Mouse (Mus musculus) kidney, postnatal 36 days (tissue): Measurements from ENCODE around the gene Tacc2.
"Not testable (repeated sequence)": the region's sequence is repeated elsewhere in the genome, so short reads cannot be mapped to it uniquely, and the experiment has no call there.

ENCODE experiments used
- DNase-seq, 2 experiments: peaks; one replicate each; pipeline ENCODE4 v3.0.0; 2021 to 2022; ENCODE audit warnings: mixed read lengths in 2 of 2

Gene Tacc2

DNA sequence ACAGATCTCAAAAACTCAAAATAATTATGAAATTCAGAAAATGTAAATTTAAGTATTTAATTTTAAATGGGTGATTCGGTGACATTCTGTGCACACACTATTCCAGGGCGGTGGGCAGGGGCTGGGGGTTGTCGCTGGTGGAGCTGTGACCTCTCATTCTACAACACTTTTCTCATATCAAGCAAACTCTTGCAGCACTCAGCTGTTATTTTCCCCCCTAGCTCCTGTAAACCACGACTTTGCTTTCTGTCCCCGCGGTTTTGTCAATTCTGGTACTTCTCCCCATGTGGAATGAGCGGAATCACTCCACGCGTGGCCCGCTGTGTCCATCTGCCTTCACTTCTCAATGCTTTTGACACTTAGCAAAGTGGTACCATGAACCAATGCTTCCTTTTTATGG, 3.5 kb upstream of the Tacc2 start:
- DNase-seq, result no peak

DNA sequence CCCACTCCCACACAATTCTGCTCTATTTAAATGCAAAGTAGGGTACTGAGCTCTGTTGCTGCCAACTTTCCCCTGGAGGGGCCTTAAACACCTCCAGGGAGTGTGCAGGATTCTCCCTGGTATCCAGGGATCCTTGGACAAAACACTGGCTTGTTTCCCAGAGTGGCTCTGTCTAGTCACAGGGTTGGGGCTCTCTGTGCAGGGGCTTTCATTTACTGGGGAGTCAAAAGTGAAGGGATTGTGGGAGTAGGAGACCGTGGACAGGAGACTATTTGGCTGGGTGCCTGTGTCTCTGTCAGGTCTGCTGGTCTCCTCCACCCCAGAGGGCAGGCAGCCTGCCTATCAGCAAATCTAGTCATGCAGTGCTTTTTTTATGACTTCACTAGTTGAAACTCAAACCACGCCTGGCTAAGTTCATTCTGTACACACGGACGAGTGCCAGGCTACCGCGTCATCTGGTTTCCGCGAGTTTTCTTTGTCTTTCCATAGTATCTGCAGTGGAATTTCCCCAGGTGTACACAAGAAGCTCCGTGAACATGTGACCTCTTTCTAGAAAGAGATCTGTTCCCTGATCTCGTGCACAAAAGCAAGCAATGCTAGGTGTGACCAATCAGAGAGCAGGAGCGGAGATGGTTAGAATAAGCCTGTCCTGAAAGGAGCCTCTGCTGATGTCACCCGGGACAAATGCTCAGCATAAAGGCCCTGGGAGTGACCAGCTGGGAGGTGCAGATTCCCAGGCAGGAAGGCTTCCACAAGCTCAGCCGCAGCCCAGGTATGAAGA, 2.8 kb upstream of the Tacc2 start:
- peak; percentile 81 to 85 for DNase-seq

DNA sequence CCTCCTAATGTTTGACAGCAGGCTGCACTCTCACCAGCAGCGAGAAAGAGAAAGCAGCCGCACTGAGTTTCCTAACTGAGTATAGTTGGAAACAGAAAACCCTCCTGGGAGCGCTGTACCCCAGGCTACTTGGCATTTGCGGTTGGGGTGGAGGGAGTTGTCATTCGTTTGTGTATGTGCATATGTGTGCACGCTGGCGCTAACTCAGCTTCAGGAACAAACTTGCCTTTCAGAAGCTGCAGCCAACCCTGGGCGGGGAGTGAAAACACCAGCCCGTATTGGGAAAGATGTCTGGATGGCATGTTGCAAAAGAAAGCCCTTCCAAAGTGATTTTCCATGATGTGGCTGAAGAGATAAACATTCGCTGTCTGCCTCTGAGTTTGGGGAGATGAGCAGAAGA, 257 bp upstream of the Tacc2 start:
- peak; percentile 31 to 56 for DNase-seq

DNA sequence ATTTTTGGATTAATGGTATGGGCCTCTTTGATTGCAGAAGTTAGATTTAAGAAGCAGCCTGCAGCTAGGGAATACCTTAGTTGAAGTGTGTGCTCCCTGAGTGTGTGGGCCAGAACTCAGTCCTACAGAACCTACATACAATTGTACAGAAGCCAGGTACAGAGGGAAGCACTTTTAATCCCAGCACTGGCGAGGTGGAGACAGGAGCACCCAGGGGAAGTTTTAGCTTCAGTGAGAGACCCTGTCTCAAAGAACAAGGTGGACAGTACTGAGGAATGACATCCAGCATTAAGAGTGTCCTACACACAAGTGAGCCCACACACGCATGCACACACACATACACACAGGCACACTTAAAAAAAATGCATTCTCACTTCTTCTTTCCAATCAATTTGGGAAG, 828 bp downstream of the Tacc2 start:
- DNase-seq, result no peak

GRCm38 (mm10) chr7:130578607-130579006, 1.4 kb downstream of the Tacc2 start:
- no peak for DNase-seq

- no peak for DNase-seq
Observed at GRCm38 (mm10) chr7:130586521-130587072, 9.4 kb downstream of the Tacc2 start.

DNA sequence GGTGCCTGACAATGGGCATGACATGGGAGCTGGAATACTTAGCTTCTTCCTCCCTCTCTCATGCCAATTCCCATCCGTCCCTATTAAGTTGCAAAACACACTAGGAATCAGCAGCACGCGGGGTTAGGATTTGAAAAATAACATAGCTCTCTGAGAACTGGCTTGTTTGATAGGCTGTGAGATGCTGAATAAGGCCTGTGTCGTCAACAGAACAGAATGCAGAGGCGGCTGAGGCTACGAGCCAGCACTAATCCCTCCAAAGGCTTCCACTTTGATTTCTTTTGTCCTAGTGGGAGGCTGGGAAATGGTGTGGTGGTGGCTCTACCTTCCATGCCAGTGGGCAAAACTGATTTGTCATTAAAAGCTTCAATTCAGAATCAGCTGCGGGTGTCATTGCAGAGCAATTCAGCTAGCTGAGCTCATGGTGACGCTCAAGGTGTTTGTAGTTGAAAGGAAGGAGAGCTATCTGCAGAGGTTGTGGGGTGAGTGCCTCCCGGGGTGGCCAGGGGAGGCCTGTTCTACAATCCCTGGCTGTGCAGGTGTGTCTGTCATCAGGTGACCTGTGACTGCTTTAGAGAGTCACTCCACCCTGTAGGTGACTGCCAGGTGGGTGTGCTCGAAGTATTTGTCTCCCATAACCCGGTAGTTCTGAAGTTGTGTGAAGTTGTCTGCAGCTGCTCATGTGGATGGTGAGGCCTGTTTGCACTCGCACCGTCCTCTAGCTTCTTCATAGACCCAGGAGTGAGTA, 13.0 kb downstream of the Tacc2 start:
- DNase-seq, result no peak

DNA sequence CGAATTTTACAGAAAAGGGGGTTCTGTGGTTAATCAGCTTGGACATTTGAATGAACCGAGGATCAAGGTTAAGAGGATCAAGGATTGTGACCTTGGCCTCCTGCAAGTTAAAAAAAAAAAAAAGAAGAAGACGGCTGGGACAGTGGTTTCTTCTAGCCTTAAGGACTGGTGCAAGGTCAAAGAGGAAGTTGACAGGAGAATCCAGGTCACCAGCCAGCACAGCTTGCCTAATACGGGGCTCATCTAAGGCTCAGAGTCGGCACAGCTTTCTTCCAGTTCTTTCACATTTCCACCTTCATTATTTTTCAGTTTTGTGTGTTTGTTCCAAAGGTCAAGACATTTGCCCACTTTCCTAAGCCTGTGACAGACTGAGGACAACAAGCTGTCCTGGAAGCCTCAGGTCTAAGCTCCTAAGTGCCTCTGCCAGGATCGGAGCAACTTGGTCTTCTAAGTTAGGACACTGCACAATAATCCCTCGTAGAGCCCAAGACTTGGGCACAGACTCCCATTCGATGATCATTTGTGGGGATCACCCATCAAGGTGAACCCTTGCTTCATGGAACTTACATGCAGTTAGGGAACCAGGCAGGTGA, 13.7 kb downstream of the Tacc2 start:
- no peak for DNase-seq

- DNase-seq, result not testable (repeated sequence)
Observed at GRCm38 (mm10) chr7:130592975-130593374, 15.7 kb downstream of the Tacc2 start.

DNA sequence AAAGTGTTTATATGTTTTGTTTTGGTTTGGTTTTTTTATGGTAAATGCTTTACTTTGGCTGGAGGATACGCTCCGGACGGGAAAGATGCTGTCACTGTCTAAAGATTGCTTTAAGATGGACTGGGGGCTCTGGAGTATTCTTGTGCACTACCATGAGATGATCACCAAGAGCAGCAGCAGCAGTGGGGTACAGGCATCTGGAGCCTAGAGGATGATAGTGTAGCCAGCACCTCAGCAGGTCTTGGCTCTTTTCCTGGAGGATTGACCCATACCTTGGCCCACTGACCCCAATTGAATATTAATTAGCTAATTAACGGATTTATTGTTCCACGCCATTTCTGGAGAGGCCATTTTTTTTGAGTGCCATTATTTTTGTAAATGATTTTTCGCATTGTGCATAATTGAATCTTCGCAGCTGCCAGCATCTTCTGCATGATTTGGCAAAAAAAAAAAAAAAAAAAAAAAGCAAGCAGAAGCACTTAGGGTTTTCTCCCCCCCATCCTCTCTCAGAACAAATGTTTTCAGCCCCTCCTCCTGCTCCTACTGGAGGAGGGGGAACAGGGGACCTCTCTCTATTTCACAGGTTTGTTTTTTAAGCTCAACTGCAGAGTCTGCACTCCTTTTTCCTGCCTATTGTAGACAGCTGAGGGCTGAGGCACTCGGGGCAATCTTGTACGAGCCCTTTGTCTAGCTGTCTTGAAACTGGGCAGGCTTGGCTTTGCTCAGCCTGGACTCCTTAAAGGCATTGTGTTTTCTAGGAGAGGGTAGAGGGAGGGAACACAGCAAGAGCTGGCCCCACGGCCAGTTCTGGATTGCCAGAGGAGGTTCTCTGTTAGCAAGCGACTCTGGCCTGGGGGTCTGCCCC, 16.4 kb downstream of the Tacc2 start:
- peak in 1 of 2 experiments; percentile 41 for DNase-seq

DNA sequence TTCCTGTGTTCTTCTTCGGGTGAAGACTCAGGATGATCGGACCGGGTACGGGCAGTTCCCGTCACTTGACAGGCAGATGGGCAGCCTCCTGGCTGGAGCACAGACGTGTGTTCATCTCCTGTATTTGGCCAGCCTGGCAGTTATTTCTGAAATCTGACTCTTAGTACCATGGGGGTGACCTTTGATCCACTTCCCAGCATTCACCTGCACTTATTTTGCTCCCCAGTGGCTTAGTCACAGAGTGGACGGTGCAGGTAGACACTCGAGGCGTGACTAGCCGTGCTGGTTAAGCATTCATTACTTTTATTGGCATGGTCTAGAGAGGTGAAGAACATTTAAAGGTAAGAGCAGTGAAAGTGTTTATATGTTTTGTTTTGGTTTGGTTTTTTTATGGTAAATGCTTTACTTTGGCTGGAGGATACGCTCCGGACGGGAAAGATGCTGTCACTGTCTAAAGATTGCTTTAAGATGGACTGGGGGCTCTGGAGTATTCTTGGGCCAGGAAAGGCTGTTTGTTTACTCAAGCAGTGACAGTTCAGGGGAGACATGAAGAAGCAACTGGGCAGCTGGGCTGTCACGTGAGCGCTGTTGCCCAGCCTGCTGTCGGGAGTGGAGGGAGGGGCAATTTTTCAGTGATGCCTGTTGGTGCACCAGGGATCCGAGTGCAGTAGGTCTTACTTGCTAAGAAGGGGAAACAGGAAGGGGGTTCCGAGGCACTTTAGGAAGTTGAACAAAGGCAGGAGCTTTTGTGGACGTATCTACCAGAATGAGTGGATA, 19.0 kb downstream of the Tacc2 start:
- peak; percentile 77 to 85 for DNase-seq

GRCm38 (mm10) chr7:130597546-130597945, 20.3 kb downstream of the Tacc2 start:
- DNase-seq, result no peak

- DNase-seq, result peak in 1 of 2 experiments; percentile 22
Observed at GRCm38 (mm10) chr7:130600074-130600473, 22.8 kb downstream of the Tacc2 start.

DNA sequence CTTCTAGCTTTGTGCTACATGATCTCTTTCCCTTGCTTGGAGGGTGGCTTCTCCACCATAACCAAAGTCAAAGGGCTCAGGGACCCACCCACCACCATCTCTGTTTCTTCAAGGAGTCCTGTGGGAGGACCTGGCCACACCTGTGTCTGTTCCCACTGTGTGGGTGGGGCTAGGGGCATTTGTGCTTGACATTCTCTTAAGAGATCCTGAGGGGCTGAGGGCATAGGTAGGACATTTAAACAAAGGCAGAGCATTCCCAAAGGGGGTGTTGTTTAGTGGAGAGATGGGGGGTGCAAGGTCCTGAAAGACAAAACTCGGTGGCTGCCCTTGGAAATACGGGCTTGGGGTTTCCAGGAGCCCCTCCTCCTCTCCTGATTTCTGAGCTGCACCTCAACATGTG, 23.3 kb downstream of the Tacc2 start:
- no peak for DNase-seq

- no peak for DNase-seq
Observed at GRCm38 (mm10) chr7:130602804-130603203, 25.6 kb downstream of the Tacc2 start.

DNA sequence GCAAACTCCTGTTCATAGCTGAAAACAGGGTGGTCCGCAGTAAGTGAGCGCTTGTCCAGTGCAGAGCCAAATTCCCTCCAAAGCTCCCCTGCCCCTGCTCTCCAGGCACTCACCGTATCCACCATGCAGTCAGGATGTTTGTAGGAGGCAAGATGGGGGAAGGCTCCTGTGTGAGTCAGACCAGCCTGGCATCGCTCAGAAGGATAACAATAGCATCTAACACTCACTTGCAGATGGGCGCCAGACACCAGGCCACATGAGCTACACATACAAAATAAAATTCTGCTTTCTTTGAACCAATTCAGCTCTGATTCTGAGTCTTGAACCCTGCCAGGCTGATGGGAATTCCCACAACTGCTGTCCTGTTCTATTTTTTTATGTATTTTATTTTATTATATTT, 26.3 kb downstream of the Tacc2 start:
- no peak for DNase-seq

DNA sequence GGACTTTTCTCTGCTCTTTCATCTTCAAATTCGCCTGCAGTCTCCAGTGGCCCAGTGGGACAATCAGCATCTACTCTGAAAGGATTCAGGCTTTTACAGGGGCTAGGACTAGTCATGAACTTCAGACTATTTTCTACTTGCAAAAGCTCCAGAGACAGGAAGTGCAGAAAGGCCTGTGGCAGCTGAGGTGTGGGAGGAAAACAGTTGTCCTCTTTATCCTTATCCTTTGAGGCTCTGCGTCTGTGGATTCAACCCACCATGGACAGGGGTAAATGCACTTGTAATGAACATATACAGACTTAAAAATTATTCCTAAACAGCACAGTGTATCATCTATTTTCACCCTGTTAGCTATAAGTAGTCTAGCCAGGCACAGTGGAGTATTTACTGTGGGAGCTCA, 27.2 kb downstream of the Tacc2 start:
- DNase-seq, result no peak

- peak; percentile 45 to 62 for DNase-seq
Observed at GRCm38 (mm10) chr7:130605111-130605510, 27.9 kb downstream of the Tacc2 start.

- no peak for DNase-seq
Observed at GRCm38 (mm10) chr7:130606958-130607357, 29.7 kb downstream of the Tacc2 start.

GRCm38 (mm10) chr7:130613973-130614372, 36.7 kb downstream of the Tacc2 start:
- no peak for DNase-seq

- DNase-seq, result no peak
Observed at GRCm38 (mm10) chr7:130617591-130617990, 40.4 kb downstream of the Tacc2 start.

GRCm38 (mm10) chr7:130621068-130621467, 43.8 kb downstream of the Tacc2 start:
- no peak for DNase-seq
